Mouse (Mus musculus) neural tube, embryonic 13.5 days (tissue): Measurements from ENCODE around the gene Osbpl9. TPM values are rescaled to one million over a fixed set of nuclear protein-coding genes. Genes with fewer than 3 reads are reported as not detected.
A peak's percentile ranks its signal among the peaks of the same experiment; 100 is the strongest.

ENCODE experiments used
- ATAC-seq: fragments of 200-750 bp; cut with Nextera tagmentation; 2 replicates; pipeline ENCODE4 v1.8.0; 2017; ENCODE audit warnings: low read depth, mild to moderate bottlenecking, moderate TSS enrichment, moderate library complexity
- H3K27ac ChIP-seq: fragments of 300-500 bp; sonication (generic); replicated peaks from 2 replicates; pipeline ENCODE4 v1.5.1; 2015; ENCODE audit warnings: moderate library complexity, mild to moderate bottlenecking, inconsistent platforms
- H3K27me3 ChIP-seq: fragments of 300-500 bp; sonication (generic); 2 replicates; pipeline ENCODE4 v1.6.1; 2015; ENCODE audit warnings: mild to moderate bottlenecking, inconsistent platforms
- H3K36me3 ChIP-seq: fragments of 300-500 bp; sonication (generic); 2 replicates; pipeline ENCODE4 v1.6.1; 2015; ENCODE audit warnings: mild to moderate bottlenecking, inconsistent platforms
- H3K4me1 ChIP-seq: fragments of 300-500 bp; sonication (generic); replicated peaks from 2 replicates; pipeline ENCODE4 v1.6.1; 2015; ENCODE audit warnings: inconsistent platforms
- H3K4me2 ChIP-seq: fragments of 300-500 bp; sonication (generic); 2 replicates; pipeline ENCODE4 v1.6.1; 2015; ENCODE audit warnings: inconsistent platforms, mild to moderate bottlenecking, moderate library complexity
- H3K4me3 ChIP-seq: fragments of 300-500 bp; sonication (generic); 2 replicates; pipeline ENCODE4 v1.5.1; 2015; ENCODE audit warnings: mild to moderate bottlenecking, inconsistent platforms
- H3K9ac ChIP-seq: fragments of 300-500 bp; sonication (generic); 2 replicates; pipeline ENCODE4 v1.6.1; 2015; ENCODE audit warnings: moderate library complexity, mild to moderate bottlenecking, inconsistent platforms
- H3K9me3 ChIP-seq: fragments of 300-500 bp; sonication (generic); 2 replicates; pipeline ENCODE4 v1.6.1; 2016; ENCODE audit warnings: inconsistent platforms
- WGBS: fragments of 180-500 bp; shearing (Covaris S2); methylation state at CpG from one replicate; pipeline ENCODE4 v1.1.7; 2015; 5-methylcytosine and 5-hydroxymethylcytosine counted together
- polyA plus RNA-seq: library from polyadenylated mRNA; unstranded; fragments of >200 nt; fragmentation: Nextera tagmentation; extraction: Ambion mirVana; gene quantifications from 2 replicates; pipeline ENCODE4 v1.2.1, GENCODE M21; 2015

The Osbpl9 gene
- polyA plus RNA-seq = 97.0 and 105 TPM in 2 replicates

DNA sequence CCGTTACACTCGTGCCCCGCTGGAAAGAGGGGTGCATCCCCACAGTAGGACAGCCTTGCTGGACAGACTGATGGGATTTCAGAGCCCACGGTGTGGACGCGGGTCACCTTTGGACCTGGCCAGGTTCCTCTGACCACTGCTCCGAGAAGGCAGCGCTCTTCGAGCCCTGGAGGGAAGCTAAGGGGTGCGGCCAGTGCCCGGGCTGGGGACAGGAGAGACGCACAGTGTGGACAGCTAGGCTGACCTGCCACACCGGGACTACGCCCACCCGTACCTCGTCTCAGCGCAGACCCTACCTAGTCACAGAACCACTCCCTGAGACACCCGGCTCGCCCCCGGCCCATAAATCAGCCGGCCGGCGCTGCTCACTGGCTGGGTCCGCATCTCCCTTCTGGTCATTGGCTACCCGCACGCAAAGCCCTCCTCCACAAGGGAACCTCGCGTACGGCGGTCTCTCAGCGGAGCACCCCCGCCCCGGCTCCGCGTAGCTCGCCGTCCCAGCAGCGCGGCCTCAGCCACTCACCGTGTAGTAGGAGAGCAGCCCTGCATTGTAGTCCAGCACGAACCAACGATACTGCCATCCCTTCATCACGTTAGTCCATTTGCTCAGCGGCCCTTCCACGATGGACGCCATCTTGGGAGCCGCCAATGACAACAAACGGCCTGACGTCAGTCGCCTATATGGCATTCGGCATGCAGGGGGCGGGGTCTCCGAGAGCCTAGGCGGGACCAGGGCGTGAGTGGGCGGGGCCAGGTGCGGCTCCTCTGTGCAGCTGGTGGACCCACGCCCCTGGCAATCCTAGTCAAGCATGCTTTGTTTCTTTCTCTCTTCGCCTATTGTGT lies at the start of gene Osbpl9:
Gene Osbpl9 (minus strand): TSS at position 691 of the 843 bp plus-strand sequence.
- peak; percentile 99 for ATAC-seq
- peak within 1 kb of the TSS; percentile 92 for H3K4me2 ChIP-seq
- H3K27me3 ChIP-seq = no peaks in the 10 kb centered on the region
- peak within 1 kb of the TSS; percentile 96 for H3K27ac ChIP-seq
- no peaks in the 10 kb centered on the region for H3K9me3 ChIP-seq
- peak within 1 kb of the TSS; percentile 88 for H3K9ac ChIP-seq
- under 1% methylated on average over 59 of the region's 59 CpGs for WGBS
- H3K36me3 ChIP-seq = peaks cover 15% of the 10 kb centered on the region; the same call in 1 of the 2 replicates
- H3K4me3 ChIP-seq = peak within 1 kb of the TSS; percentile 88
- H3K4me1 ChIP-seq = peaks cover 36% of the 10 kb centered on the region

DNA sequence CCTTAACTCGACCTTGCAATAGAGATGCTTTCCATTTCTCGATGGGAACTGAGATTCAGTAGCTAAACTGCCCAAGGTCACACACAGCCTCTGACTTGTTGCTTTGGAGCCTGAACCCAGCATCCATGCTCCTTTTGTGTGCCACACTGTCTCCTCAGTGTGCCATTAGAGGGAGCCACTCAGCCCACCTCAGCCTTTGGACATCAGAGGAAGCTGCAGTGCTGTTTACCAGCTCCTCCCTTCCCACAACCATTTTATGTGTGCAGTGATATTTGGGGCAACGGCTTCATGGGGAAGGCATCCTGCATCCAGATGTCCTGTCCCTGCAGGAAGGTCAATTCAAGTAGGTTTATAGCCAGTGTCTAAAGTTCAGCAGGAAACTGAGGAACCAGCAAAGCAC lies 49.5 kb upstream of the Osbpl9 start:
- no peaks in the 10 kb centered on the region for H3K4me1 ChIP-seq
- no peak for ATAC-seq
- no peaks in the 10 kb centered on the region for H3K27me3 ChIP-seq
- H3K9me3 ChIP-seq = no peaks in the 10 kb centered on the region
- 49% methylated on average over 3 of the region's 3 CpGs for WGBS
- H3K4me2 ChIP-seq = no peak overlapping the region
- H3K36me3 ChIP-seq = no peaks in the 10 kb centered on the region
- no peak overlapping the region for H3K9ac ChIP-seq
- no peak overlapping the region for H3K4me3 ChIP-seq
- no peak overlapping the region for H3K27ac ChIP-seq

DNA sequence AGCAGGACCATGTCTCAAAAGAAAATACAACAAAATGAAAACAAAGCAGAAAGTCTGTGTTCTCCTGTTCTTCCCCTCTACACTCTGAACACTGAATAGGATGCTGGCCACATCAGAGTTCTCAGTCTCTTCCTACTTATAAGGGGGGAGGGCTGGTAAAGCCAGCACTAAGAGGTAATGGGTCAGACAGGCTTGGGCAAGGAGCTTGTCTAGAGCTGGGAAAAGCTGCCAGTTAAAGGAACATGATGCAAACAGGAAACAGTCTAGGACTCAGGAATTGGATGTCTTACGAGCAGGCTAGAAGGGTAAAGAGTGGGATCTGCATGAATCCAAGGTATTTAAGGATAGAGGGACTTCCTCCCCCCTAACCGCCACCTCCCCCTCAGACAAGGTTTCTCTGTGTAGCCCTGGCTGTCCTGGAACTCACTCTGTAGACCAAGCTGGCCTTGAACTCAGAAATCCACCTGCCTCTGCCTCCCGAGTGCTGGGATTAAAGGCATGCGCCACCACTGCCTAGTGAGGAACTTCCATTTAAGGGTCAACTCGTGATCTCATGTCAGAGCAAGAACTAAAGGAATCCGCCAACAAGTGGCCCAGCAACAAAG lies 43.0 kb upstream of the Osbpl9 start:
- 88% methylated on average over 6 of the region's 6 CpGs for WGBS
- no peak for ATAC-seq
- no peaks in the 10 kb centered on the region for H3K9me3 ChIP-seq

DNA sequence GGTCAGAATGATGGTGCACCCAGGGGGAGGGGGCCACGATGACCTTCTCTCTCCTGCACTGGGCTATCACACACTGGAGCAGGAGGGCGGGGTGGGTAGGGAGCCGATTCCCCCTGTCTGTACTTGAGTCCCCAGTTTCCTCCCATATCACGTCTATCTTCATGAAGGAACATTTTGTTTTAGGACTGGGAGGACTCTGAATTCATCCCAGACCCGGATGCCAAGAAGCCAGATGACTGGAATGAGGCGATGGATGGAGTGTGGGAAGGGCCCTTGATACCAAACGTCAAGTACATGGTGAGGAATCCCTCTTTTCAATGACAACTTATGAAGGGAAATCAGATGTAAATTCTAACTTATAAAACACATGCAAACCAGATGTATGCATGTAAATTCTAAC lies 42.4 kb upstream of the Osbpl9 start:
- H3K36me3 ChIP-seq = no peaks in the 10 kb centered on the region
- H3K27me3 ChIP-seq = no peaks in the 10 kb centered on the region
- no peak for ATAC-seq
- no peak overlapping the region for H3K4me2 ChIP-seq
- peaks cover 15% of the 10 kb centered on the region for H3K4me1 ChIP-seq
- H3K9me3 ChIP-seq = no peaks in the 10 kb centered on the region
- WGBS = 87% methylated on average over 7 of the region's 7 CpGs
- no peak overlapping the region for H3K27ac ChIP-seq
- H3K4me3 ChIP-seq = no peak overlapping the region
- H3K9ac ChIP-seq = no peak overlapping the region

More for the DNA sequence above, 43.0 kb upstream of the Osbpl9 start:
- H3K36me3 ChIP-seq = no peaks in the 10 kb centered on the region
- no peaks in the 10 kb centered on the region for H3K27me3 ChIP-seq
- no peak overlapping the region for H3K9ac ChIP-seq
- no peak overlapping the region for H3K4me3 ChIP-seq
- H3K4me2 ChIP-seq = no peak overlapping the region
- H3K27ac ChIP-seq = no peak overlapping the region
- peaks cover 15% of the 10 kb centered on the region for H3K4me1 ChIP-seq

DNA sequence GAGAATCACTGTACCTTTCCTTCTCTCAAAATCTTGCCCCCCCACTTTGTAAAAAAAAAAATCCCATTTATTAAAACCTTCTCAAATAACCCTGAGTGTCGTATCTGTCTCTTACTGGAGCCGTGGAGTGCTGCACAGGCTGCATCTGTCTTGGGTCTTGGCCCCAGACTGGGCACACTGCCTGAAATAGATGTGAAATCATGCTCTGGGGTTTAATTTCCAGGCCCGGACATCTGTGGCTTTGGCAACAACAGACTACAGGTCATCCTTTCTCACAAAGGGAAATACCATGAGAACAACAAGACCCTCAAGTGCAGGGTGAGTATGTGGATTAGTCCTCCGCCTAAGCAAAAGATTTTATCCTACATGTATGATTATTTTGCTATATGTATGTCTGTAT lies 39.9 kb upstream of the Osbpl9 start:
- WGBS = 58% methylated on average over 4 of the region's 4 CpGs
- no peaks in the 10 kb centered on the region for H3K36me3 ChIP-seq
- H3K27me3 ChIP-seq = no peaks in the 10 kb centered on the region
- no peak overlapping the region for H3K9ac ChIP-seq
- no peaks in the 10 kb centered on the region for H3K9me3 ChIP-seq
- no peak for ATAC-seq
- peaks cover 38% of the 10 kb centered on the region for H3K4me1 ChIP-seq
- no peak overlapping the region for H3K4me2 ChIP-seq
- H3K27ac ChIP-seq = peak overlapping the region; percentile 56
- no peak overlapping the region for H3K4me3 ChIP-seq

DNA sequence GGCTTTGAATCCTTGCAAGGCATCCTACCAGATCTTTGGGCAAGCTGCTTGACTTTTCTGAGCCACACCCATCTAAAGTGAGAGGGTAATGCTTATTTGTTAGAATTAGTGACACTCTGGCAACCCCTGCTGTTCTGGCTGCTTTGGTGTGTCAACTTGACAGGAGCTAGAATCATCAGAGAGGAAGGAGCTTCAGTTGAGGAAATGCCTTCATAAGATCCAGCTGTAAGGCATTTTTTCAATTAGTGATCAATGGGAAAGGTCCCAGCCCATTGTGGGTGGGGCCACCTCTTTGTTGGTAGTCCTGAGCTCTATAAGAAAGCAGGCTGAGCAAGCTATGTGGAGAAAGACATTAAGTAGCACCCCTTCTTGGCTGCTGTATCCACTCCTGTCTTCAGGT lies 39.1 kb upstream of the Osbpl9 start:
- no peak overlapping the region for H3K9ac ChIP-seq
- H3K4me1 ChIP-seq = peaks cover 45% of the 10 kb centered on the region
- ATAC-seq = no peak
- H3K36me3 ChIP-seq = no peaks in the 10 kb centered on the region
- peak overlapping the region; percentile 46 for H3K27ac ChIP-seq
- no peaks in the 10 kb centered on the region for H3K9me3 ChIP-seq
- H3K4me2 ChIP-seq = no peak overlapping the region
- no peaks in the 10 kb centered on the region for H3K27me3 ChIP-seq
- H3K4me3 ChIP-seq = no peak overlapping the region

DNA sequence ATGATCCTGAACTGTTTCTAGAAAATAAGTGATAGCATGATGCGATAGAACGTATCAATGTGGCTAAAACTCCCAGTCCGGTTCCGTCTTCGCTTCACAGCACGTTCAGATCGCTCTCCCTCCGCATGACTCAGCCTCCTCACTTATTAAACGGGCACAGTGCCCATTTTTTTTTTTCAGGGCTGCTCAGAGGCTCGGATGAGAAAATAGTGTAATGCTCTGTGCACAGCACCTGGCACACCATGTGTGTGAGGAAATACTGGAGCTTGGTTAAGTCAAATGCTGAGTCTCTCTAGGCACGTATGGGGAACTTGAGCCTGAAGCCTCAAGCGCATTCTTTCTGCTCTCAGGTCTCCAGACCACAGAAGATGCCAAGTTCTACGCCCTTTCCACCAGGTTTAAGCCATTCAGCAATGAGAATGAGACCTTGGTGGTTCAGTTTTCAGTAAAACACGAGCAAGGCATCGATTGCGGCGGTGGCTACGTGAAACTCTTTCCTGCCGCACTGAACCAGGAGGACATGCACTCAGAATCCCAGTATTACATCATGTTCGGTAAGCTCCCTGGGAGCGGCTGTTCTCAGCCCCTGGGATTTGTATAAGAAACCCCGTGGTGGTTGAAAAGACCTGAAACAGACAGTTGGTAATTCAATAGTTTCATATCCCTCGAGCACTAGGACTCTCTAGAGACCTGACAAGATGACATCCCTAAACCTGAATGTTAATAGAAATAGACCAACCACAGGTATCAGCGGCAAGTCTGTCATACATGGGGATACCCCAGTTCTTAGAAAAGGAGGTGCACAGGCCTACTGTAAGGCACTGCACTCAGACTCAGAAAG lies 36.6 kb upstream of the Osbpl9 start:
- no peak for ATAC-seq
- H3K4me1 ChIP-seq = peaks cover 66% of the 10 kb centered on the region
- 0 out of 2 replicates have a peak overlapping the region, but pooled peaks have one; percentile 9 for H3K27ac ChIP-seq
- H3K4me3 ChIP-seq = no peak overlapping the region
- H3K9ac ChIP-seq = no peak overlapping the region
- 70% methylated on average over 24 of the region's 24 CpGs for WGBS
- H3K9me3 ChIP-seq = no peaks in the 10 kb centered on the region
- H3K36me3 ChIP-seq = no peaks in the 10 kb centered on the region
- H3K27me3 ChIP-seq = no peaks in the 10 kb centered on the region
- H3K4me2 ChIP-seq = no peak overlapping the region

DNA sequence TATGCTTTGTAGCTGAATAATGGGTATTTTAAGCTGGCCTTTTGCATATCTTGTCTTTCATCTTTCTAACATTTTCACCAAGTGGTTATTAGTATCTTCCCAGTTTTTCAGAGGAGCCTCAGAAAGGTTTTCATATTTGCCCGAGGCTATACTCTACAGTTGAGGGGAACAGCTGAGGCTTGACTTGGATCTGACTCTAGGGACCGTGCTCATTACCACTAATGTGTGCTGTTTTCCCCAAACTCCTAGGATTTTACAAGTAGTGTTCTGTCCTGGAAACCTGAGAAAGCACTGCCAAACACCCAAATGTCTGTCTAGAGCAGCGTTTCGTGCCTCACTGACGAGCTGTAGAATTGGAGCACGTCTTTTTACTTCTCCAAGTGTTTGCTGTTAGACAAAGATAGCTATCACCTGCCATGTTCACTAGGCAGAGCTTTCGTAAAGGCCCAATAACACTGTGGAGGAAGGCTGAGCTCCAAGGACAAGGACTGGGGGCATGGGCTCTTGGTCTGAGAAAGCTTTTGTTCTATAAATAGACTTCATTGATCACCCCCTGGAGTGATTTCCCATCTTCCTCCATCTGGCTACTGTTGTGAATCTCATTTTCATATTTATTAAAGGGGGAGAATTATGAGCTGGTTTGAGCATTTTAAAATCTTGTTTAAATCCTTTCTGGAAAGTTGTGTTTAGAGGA lies 34.3 kb upstream of the Osbpl9 start:
- Histone ChIP-seq H3K27ac (peak overlapping the region; percentile 87), H3K9me3 (no peaks in the 10 kb centered on the region), H3K36me3 (no peaks in the 10 kb centered on the region), H3K4me3 (no peak overlapping the region), H3K4me1 (peaks cover 57% of the 10 kb centered on the region), H3K4me2 (no peak overlapping the region), H3K27me3 (no peaks in the 10 kb centered on the region), H3K9ac (no peak overlapping the region)
- WGBS = 46% methylated on average over 7 of the region's 7 CpGs
- peak; percentile 69 for ATAC-seq

DNA sequence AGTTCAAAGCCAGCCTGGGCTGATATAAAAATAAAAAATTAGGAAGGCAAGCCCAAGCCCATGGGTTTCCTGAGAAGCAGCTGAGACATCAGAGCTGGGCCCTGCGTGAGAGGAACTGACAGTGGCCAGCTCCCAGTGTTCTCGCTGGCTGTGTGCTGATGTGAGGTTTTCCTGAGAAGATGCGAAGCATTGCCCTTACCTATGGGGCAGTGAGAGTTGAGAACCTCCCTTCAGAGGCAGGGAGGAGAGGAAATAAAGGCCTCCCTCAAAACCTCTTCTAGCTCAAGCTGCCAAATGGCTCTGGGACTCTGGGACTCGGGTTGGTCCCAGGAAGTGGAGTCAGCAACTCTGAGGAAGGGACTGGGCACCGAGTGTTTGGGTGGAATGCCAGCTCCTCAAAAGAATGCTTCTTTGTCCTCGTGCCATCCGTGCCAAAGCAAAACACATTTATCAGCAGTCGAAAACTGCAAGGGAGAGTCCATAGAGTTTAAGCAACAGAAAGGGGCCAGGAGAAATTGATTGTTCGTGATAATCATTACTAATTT lies 32.8 kb upstream of the Osbpl9 start:
- H3K27ac ChIP-seq = peak overlapping the region; percentile 87
- WGBS = 61% methylated on average over 9 of the region's 9 CpGs
- no peak overlapping the region for H3K4me3 ChIP-seq
- H3K4me1 ChIP-seq = peaks cover 53% of the 10 kb centered on the region
- no peaks in the 10 kb centered on the region for H3K9me3 ChIP-seq
- peak; percentile 26; the same call in 1 of the 2 replicates for ATAC-seq
- no peaks in the 10 kb centered on the region for H3K27me3 ChIP-seq
- no peak overlapping the region for H3K9ac ChIP-seq
- H3K4me2 ChIP-seq = no peak overlapping the region
- no peaks in the 10 kb centered on the region for H3K36me3 ChIP-seq

DNA sequence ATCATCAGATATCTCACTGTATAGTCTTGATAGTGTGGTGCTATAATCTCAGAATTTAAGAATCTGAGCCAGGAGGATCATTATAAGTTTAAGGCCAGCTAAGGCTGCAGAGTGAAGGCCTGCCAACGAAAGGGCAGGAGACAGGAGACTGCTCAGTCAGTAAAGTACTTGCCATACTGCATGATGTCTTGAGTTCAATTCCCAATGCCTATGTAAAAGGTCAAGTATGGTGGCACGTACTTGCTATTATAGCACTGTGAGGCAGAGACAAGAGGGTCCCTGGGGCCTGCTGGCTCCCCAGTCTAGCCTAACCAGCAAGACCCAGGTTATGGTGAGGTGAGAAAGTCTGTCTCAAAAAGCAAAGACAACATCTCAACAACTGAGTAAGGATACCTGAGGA lies 32.1 kb upstream of the Osbpl9 start, which contains the start of gene Calr4:
Gene Calr4 (plus strand): TSS at position 301 of the 400 bp plus-strand sequence.
- 79% methylated on average over 2 of the region's 2 CpGs for WGBS
- H3K36me3 ChIP-seq = no peaks in the 10 kb centered on the region
- no peaks in the 10 kb centered on the region for H3K27me3 ChIP-seq
- H3K4me1 ChIP-seq = peaks cover 58% of the 10 kb centered on the region
- ATAC-seq = no peak
- no peaks in the 10 kb centered on the region for H3K9me3 ChIP-seq
- no peak within 1 kb of the TSS for H3K9ac ChIP-seq
- H3K4me3 ChIP-seq = no peak within 1 kb of the TSS
- no peak within 1 kb of the TSS for H3K4me2 ChIP-seq
- peak within 1 kb of the TSS; percentile 87 for H3K27ac ChIP-seq

DNA sequence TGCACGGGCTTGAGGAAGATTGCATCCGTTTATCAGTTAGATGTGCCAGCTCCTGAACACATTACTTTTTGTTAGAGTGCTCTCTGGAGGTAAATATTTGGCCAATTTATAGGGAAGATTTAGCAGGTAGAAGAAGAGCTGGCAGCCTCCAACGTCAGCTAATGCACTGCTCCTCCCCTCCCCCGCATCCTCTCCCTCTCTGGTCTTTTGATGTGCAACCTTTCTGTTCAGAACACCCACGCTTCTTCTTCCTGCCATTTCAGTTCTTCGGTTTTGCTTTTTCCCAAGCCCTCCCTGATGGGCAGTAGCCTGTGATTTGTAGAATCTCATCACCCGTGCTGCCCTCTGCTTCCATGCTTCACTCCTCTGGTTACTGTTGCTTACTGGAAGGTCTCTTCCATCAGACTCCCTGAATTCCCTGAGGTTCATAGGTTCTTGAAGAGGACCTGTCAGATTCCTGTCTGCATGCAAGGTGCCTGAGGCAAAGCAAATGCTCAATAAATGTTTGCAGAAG lies 27.8 kb upstream of the Osbpl9 start:
- no peak overlapping the region for H3K4me3 ChIP-seq
- H3K36me3 ChIP-seq = no peaks in the 10 kb centered on the region
- H3K9ac ChIP-seq = no peak overlapping the region
- no peak for ATAC-seq
- no peak overlapping the region for H3K27ac ChIP-seq
- H3K27me3 ChIP-seq = no peaks in the 10 kb centered on the region
- H3K4me1 ChIP-seq = peaks cover 32% of the 10 kb centered on the region
- no peaks in the 10 kb centered on the region for H3K9me3 ChIP-seq
- 48% methylated on average over 7 of the region's 7 CpGs for WGBS
- H3K4me2 ChIP-seq = no peak overlapping the region
